Mouse (Mus musculus) natural killer cell, adult 2 months (primary cell): ENCODE results near the gene Camkv.

Source experiments
- DNase-seq, 2 experiments: peaks; one replicate each; pipeline ENCODE4 v3.0.0; 2022; ENCODE audit warnings: low spot score in 2 of 2

The Camkv gene

DNA sequence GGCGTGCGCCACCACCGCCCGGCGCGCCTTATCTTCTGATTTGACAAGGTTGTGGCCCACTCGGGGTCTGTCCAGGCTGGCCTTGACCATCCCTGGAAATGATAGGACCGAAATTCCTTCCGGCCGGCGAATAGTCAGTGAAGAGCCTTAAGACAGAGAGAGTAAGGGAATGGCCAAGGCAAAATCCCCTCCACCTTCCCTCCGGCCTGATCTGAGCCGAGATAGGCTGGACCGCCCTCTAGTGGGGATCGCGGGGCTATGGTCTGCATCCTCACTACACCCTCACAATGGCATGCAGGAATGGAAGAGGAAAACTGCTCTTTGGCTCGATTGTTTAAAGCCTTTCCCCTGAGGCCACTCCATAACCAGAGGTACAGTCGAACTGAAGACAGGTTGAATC, 50.9 kb downstream of the Camkv start:
- peak; percentile 71 to 81 for DNase-seq

DNA sequence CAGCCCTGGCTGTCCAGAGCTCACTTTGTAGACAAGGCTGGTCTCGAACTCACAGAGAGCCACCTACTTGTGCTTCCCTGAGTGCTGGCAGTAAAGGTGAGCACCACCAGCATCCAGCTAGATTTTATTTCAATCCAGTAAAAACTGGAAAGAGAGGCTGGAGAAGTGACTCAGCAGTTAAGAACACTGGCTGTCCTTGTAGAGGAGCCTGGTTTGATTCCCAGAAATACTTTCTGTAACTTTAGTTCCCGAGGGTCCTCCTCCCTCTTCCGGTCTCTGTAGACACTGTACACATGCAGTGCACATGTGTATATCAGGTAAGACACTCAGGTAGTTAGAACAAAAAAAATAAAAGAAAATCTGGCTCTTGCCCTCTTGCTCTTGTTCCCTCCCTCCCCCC, 52.5 kb downstream of the Camkv start:
- no peak for DNase-seq

DNA sequence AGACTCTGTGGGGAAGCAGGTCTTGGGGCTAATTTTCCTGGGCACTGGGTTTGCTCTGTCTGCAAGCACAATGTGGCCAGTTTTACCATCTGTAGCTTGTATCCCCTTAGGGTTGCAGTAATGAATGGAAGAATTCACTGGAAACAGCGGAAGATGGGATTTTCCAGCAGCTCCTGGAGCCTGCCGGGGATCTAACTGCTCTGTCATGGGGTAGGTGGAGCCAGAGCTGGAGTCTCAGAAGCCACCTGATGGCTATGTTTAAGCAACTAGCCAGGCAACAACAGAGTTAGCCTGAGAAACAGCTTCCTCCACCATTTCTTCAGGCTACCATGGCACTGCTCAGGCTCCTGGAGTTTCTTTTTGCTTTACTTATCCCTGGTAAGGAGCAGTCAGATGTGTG, 56.7 kb downstream of the Camkv start, which contains the start of gene Cdhr4:
Cdhr4 (plus strand) TSS at position 301 of the 400 bp plus-strand sequence.
- no peak for DNase-seq

DNA sequence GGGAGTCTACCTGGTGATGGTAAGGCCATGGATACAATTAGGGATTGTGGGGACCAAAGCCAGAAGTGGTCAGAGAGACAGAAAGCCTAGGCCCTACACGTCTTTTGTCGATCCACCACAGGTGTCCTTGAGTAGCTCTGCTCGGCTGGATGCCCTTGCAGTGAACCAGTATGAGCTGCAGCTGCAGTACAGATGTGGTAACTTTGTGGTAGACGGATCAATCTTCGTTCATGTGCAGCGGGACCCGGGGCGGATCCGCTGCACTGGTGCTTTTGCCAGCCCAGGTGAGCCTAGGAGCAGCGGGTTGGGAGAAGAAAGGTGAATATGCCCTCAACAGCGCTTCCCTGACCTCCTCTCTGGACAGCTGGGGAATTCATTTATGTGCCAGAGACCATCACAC, 57.5 kb downstream of the Camkv start:
- no peak for DNase-seq

DNA sequence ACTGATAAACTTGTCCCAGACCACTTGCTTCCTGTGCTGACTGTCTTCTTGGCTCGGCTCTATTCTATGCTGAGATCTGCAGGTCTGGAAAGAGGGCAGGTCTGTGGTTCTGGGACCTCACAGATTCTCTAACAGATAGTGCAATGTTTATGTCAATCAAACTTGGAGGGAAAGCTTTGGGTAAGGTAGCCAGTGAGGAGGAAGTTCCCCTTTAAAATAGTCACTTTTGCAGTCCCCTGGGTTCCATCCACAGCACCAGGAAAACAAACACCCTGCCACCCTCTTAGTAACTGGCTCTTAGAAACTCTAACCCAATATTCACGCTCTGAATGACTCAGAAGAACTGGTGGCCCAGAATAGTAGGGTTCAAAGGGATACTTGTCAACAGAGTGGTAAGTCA, 59.0 kb downstream of the Camkv start:
- no peak for DNase-seq

DNA sequence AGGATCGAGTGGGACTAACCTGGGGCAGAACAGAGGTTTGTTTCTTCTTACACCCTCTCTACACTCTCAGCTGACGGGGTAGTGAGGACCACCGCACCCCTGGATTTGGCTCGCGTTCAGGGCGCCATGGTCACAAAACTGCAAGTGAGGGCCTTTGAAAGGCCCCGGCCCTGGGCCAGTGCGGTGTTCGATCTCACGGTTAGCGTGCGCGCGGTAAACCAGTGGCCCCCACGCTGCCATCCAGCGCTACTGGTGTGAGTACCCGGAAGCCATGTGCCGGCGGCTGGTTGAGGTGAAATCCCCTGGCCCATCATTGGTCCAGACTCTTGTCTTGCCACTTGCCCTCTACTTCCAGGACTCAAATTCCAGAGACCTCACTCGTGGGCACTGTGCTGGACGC, 60.0 kb downstream of the Camkv start:
- DNase-seq, result no peak

DNA sequence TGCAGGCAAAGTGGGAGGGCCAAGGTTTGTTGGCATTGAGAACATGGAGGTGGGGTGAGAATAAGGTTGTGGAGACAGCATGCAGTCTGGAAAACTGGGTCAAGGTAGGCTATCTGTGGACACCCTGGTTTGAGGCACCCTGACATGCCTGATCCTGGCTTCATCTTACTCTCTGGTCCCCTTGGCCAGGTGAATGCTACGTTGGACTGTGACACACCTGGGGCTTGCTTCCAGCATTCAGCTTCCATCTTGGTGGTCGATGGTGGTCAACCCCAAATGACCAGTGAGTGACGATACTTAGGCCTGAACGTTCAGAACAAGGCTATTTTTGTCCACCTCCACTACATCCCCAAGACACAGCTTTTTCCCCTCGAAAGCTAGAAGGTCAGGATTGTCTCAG, 60.6 kb downstream of the Camkv start, which contains the start of gene Gm20662:
Gm20662 (plus strand) TSS at position 301 of the 400 bp plus-strand sequence.
- DNase-seq, result no peak
